ENCODE assay signal across 18 mouse cellular contexts in the genomic region with DNA sequence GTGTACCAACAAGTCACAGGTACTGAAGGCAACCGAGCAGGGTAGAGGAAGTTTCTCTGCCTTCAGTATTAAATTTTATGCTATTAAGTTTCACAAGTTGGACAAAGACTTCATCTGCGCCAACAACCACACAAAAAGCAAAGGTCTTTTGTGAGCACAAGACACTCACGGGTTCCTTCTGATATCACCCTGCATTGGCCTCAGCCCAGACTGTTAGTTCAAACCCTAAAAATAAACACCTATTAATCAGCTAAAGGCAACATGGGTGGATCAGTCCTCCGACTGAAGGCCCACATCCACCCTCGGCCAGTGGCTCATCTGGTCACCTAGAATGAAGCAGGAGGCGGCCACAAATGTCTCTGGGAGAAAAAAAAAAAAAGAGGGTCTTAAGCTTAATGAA.
DNase-seq lines count a peak whose midpoint lies in the region; ATAC-seq and TF ChIP-seq lines count a peak whose summit lies in the region.
"Had no signal": no experiment of that assay in that cellular context is flagged by ENCODE, and none has a peak within 500 bp of the region (broad histone marks: within the 10 kb centered on the region; RNA-seq: fewer than 3 reads in every experiment).

No protein-coding gene starts in this region.

- H3K4me1 ChIP-seq in lung, embryonic 16.5 days (replicated peaks; ENCODE audit: control insufficient read depth, insufficient read depth, low read length), result peaks cover 13% of the 10 kb centered on the region
- 0 out of 2 replicates have a peak, but pooled peaks cover 3% of the 10 kb centered on the region for H3K4me1 ChIP-seq in lung, adult 2 months (ENCODE audit: control insufficient read depth, insufficient read depth, low read length)
- 0 out of 2 replicates have a peak, but pooled peaks cover 2% of the 10 kb centered on the region for H3K4me1 ChIP-seq in intestine, postnatal 0 days (replicated peaks; ENCODE audit: control insufficient read depth, insufficient read depth, low read length)
- no peaks in the 10 kb centered on the region for H3K4me1 ChIP-seq in forebrain, postnatal 0 days (ENCODE audit: insufficient read depth)
- H3K4me1 ChIP-seq: forebrain, embryonic 15.5 days; hindbrain, embryonic 15.5 days; midbrain, embryonic 15.5 days had no signal

- H3K27me3 ChIP-seq in lung, embryonic 16.5 days (ENCODE audit: control insufficient read depth, insufficient read depth, low read depth, low read length), result no peaks in the 10 kb centered on the region
- H3K27me3 ChIP-seq in intestine, postnatal 0 days (replicated peaks; ENCODE audit: control insufficient read depth, insufficient read depth, low read length), result no peaks in the 10 kb centered on the region
- no peaks in the 10 kb centered on the region for H3K27me3 ChIP-seq in forebrain, postnatal 0 days (ENCODE audit: insufficient read depth, low read length)
- H3K27me3 ChIP-seq: forebrain, embryonic 15.5 days; hindbrain, embryonic 15.5 days; liver, embryonic 13.5 days; midbrain, embryonic 15.5 days; Patski had no signal

- H3K9me3 ChIP-seq in lung, embryonic 16.5 days (ENCODE audit: control insufficient read depth, low read length), result no peaks in the 10 kb centered on the region
- no peaks in the 10 kb centered on the region for H3K9me3 ChIP-seq in intestine, postnatal 0 days (ENCODE audit: control insufficient read depth)
- no peaks in the 10 kb centered on the region for H3K9me3 ChIP-seq in forebrain, postnatal 0 days (ENCODE audit: low read length)
- H3K9me3 ChIP-seq: forebrain, embryonic 15.5 days; hindbrain, embryonic 15.5 days; liver, embryonic 13.5 days; midbrain, embryonic 15.5 days had no signal

- TF ChIP-seq CTCF in lung, adult 2 months (IDR thresholded peaks at IDR 0.05; ENCODE audit: insufficient read depth, low read length), result no peak
- TF ChIP-seq CTCF in intestine, postnatal 0 days (IDR thresholded peaks at IDR 0.05; ENCODE audit: low read depth), result no peak
- TF ChIP-seq CTCF in forebrain, postnatal 0 days (IDR thresholded peaks at IDR 0.05; ENCODE audit: low read depth), result no peak

- 0 out of 2 replicates have a peak overlapping the region, but pooled peaks have one; percentile 6 for H3K4me2 ChIP-seq in lung, embryonic 16.5 days (ENCODE audit: low read depth, low read length)
- peak overlapping the region; percentile 41 for H3K4me2 ChIP-seq in intestine, postnatal 0 days (replicated peaks; ENCODE audit: low read depth)
- H3K4me2 ChIP-seq in forebrain, postnatal 0 days (ENCODE audit: low read depth), result no peak overlapping the region
- H3K4me2 ChIP-seq: forebrain, embryonic 15.5 days; hindbrain, embryonic 15.5 days; midbrain, embryonic 15.5 days had no signal

- no peak for TF ChIP-seq POLR2A in lung, adult 2 months (IDR thresholded peaks at IDR 0.05; ENCODE audit: borderline replicate concordance, extremely low read depth, low read depth, low read length)

- no peaks in the 10 kb centered on the region for H3K36me3 ChIP-seq in lung, embryonic 16.5 days (ENCODE audit: control insufficient read depth, insufficient read depth, low read length)
- no peaks in the 10 kb centered on the region for H3K36me3 ChIP-seq in intestine, postnatal 0 days (ENCODE audit: control insufficient read depth, insufficient read depth)
- no peaks in the 10 kb centered on the region for H3K36me3 ChIP-seq in forebrain, postnatal 0 days (ENCODE audit: insufficient read depth)
- H3K36me3 ChIP-seq: forebrain, embryonic 15.5 days; hindbrain, embryonic 15.5 days; liver, embryonic 13.5 days; midbrain, embryonic 15.5 days had no signal

- H3K27ac ChIP-seq in lung, embryonic 16.5 days (ENCODE audit: low read length), result no peak overlapping the region
- no peak overlapping the region for H3K27ac ChIP-seq in intestine, postnatal 0 days (ENCODE audit: low read depth, low read length)
- no peak overlapping the region for H3K27ac ChIP-seq in forebrain, postnatal 0 days (ENCODE audit: low read depth, low read length)
- H3K27ac ChIP-seq: forebrain, embryonic 15.5 days; hindbrain, embryonic 15.5 days; layer of hippocampus, adult 2 months; liver, embryonic 13.5 days; midbrain, embryonic 15.5 days had no signal

- intact Hi-C loops in heart, postnatal 25 days (cut with DNase I), result no loop called here

- no peak overlapping the region for H3K4me3 ChIP-seq in lung, embryonic 16.5 days (ENCODE audit: low read length)
- H3K4me3 ChIP-seq in lung, adult 2 months (replicated peaks; ENCODE audit: extremely low read depth, low read depth, low read length), result no peak overlapping the region
- H3K4me3 ChIP-seq in intestine, postnatal 0 days (ENCODE audit: low read depth, low read length), result no peak overlapping the region
- H3K4me3 ChIP-seq in forebrain, postnatal 0 days (ENCODE audit: low read depth, low read length), result no peak overlapping the region
- H3K4me3 ChIP-seq: forebrain, embryonic 15.5 days; hindbrain, embryonic 15.5 days; layer of hippocampus, adult 2 months; liver, embryonic 13.5 days; midbrain, embryonic 15.5 days had no signal

- WGBS in lung, embryonic 16.5 days, result 43% methylated on average over 6 of the region's 6 CpGs
- 45% methylated on average over 6 of the region's 6 CpGs for WGBS in lung, adult 2 months
- 35% methylated on average over 6 of the region's 6 CpGs for WGBS in intestine, postnatal 0 days
- 66% methylated on average over 6 of the region's 6 CpGs for WGBS in forebrain, postnatal 0 days

- H3K9ac ChIP-seq in lung, embryonic 16.5 days (ENCODE audit: low read length), result no peak overlapping the region
- H3K9ac ChIP-seq in intestine, postnatal 0 days (ENCODE audit: low read depth, low read length), result no peak overlapping the region; the same call in 1 of the 2 replicates
- H3K9ac ChIP-seq in forebrain, postnatal 0 days, result no peak overlapping the region
- H3K9ac ChIP-seq: forebrain, embryonic 15.5 days; hindbrain, embryonic 15.5 days; liver, embryonic 13.5 days; midbrain, embryonic 15.5 days had no signal

- ATAC-seq in lung, embryonic 16.5 days (ENCODE audit: low read depth), result no peak
- 0 out of 2 replicates have a peak, but pooled peaks have one; percentile 25 for ATAC-seq in intestine, postnatal 0 days
- no peak for ATAC-seq in forebrain, postnatal 0 days
- ATAC-seq: forebrain, embryonic 15.5 days; midbrain, embryonic 15.5 days; Patski had no signal

- peak; percentile 92 for DNase-seq in heart, adult 11 months
- DNase-seq in heart, postnatal 25 days (ENCODE audit: low spot score), result no peak
- no peak for DNase-seq in lung, adult 2 months
- no peak for DNase-seq in forebrain, postnatal 0 days
- DNase-seq in left cerebral cortex, adult 11 months (ENCODE audit: low spot score), result no peak
- DNase-seq in cerebellum, adult 8-10 months, result no peak
- DNase-seq: cerebellum, adult 11-12 months; gastrocnemius, postnatal 36 days; liver, embryonic 13.5 days; right cerebral cortex, postnatal 14 days; thymus, postnatal 36 days had no signal
